Mouse (Mus musculus): ENCODE measurements around the gene Scrg1. TPM values are rescaled to one million over a fixed set of nuclear protein-coding genes. Genes with fewer than 3 reads are reported as not detected.
A peak's percentile ranks its signal among the peaks of the same experiment; 100 is the strongest.
"Not testable (repeated sequence)": the region's sequence is repeated elsewhere in the genome, so short reads cannot be mapped to it uniquely, and the experiment has no call there.

Scrg1 gene
- total and polyA plus RNA-seq, 2 experiments, result not detected

DNA sequence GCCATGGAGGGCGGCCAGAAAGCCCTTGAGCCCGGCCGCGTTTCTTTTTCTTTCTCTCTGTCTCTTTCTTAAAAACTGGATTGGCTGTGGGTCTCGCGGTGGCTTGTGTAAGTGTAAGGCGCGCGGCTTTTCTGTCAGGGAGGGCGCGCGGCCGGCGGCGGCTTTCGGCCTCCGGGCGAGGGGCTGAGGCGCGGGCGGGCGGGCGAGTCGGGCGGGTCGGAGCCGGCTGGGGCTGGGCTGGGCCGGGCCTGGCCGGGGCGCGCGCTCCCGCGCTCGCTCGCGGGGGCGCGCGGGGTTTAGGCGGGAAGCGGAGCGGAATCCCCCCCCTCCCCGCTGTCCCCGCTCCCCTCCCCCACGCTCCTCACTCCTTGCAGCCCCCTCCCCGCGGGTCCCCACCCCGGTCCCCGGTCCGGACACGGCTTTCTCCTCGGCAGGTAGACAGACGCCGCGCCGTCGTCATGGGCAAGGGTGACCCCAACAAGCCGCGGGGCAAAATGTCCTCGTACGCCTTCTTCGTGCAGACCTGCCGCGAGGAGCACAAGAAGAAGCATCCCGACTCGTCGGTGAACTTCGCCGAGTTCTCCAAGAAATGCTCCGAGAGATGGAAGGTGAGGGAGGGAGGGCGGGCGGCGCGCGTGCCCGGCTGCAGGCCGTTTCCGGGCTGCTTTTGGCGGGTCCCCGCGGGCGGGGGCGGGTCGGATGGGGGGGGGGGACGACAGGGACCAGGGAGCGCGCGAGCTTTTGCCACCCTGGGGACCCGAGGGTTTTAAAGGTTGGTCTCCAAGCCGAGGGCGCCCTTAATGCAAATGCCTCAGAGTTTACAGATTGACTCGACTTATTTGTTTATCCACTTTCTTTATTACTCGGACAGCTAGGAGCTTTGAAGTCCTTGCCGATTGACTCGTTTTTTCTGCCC, 56.7 kb downstream of the Scrg1 start:
- H3K4me3 ChIP-seq (ENCODE audit: insufficient read depth, low read depth, low read length), result peak overlapping the region; percentile 89
- H3K36me3 ChIP-seq (ENCODE audit: control insufficient read depth, insufficient read depth, low read length), result peaks cover 5% of the 10 kb centered on the region
- H3K27ac ChIP-seq (replicated peaks; ENCODE audit: insufficient read depth, low read depth, low read length), result peak overlapping the region; percentile 92
- peak overlapping the region; percentile 96 for H3K9ac ChIP-seq (ENCODE audit: low read depth, low read length)
- H3K4me1 ChIP-seq (ENCODE audit: control insufficient read depth, insufficient read depth, low read length), result no peaks in the 10 kb centered on the region; the same call in 1 of the 2 replicates
- no peaks in the 10 kb centered on the region for H3K79me2 ChIP-seq (ENCODE audit: control insufficient read depth, insufficient read depth, low read length)
- TF ChIP-seq CTCF (IDR thresholded peaks at IDR 0.05; ENCODE audit: low read depth, low read length) (no peak), POLR2A (IDR thresholded peaks at IDR 0.05; ENCODE audit: extremely low read depth, insufficient read depth, low read length) (no peak)
- 1% methylated on average over 93 of the region's 96 CpGs for WGBS
- DNase-seq (ENCODE audit: extremely low read depth, low read depth, low spot score), result no peak
- no peaks in the 10 kb centered on the region for H3K27me3 ChIP-seq (ENCODE audit: control insufficient read depth, insufficient read depth, low read length)

DNA sequence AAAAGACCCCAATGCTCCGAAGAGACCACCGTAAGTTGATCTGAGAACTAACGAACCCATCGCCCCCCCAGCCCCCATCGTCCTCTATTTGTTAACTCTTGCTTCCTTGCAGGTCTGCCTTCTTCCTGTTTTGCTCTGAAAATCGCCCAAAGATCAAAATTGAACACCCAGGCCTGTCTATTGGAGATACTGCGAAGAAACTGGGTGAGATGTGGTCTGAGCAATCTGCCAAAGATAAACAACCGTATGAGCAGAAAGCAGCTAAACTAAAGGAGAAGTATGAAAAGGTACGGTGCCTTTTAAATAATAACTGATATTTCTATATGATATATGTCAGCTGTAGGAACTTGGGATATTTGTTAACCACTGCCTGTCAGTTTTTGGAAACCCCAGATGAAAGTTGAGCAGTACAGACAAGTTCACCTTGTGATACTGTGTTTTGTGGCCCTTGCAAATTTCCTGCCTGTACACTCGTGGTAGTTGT, 57.5 kb downstream of the Scrg1 start:
- H3K79me2 ChIP-seq (ENCODE audit: control insufficient read depth, insufficient read depth, low read length); H3K27me3 ChIP-seq (ENCODE audit: control insufficient read depth, insufficient read depth, low read length); H3K4me1 ChIP-seq (ENCODE audit: control insufficient read depth, insufficient read depth, low read length); H3K36me3 ChIP-seq (ENCODE audit: control insufficient read depth, insufficient read depth, low read length); H3K27ac ChIP-seq (replicated peaks; ENCODE audit: insufficient read depth, low read depth, low read length); H3K9ac ChIP-seq (ENCODE audit: low read depth, low read length); DNase-seq (ENCODE audit: extremely low read depth, low read depth, low spot score); H3K4me3 ChIP-seq (ENCODE audit: insufficient read depth, low read depth, low read length): not testable (repeated sequence)
- 25% methylated on average over 10 of the region's 10 CpGs for WGBS

GRCm38 (mm10) chr8:57516685-57517084, 61.0 kb downstream of the Scrg1 start:
- H3K27ac ChIP-seq (replicated peaks; ENCODE audit: insufficient read depth, low read depth, low read length); H3K27me3 ChIP-seq (ENCODE audit: control insufficient read depth, insufficient read depth, low read length); H3K4me1 ChIP-seq (ENCODE audit: control insufficient read depth, insufficient read depth, low read length); H3K36me3 ChIP-seq (ENCODE audit: control insufficient read depth, insufficient read depth, low read length); H3K79me2 ChIP-seq (ENCODE audit: control insufficient read depth, insufficient read depth, low read length); H3K9ac ChIP-seq (ENCODE audit: low read depth, low read length); DNase-seq (ENCODE audit: extremely low read depth, low read depth, low spot score); H3K4me3 ChIP-seq (ENCODE audit: insufficient read depth, low read depth, low read length): not testable (repeated sequence)
- 91% methylated on average over 5 of the region's 5 CpGs for WGBS

- WGBS, result 92% methylated on average over 3 of the region's 3 CpGs
- H3K36me3 ChIP-seq (ENCODE audit: control insufficient read depth, insufficient read depth, low read length), result peaks cover 5% of the 10 kb centered on the region
- no peaks in the 10 kb centered on the region for H3K27me3 ChIP-seq (ENCODE audit: control insufficient read depth, insufficient read depth, low read length)
- no peak overlapping the region for H3K27ac ChIP-seq (replicated peaks; ENCODE audit: insufficient read depth, low read depth, low read length)
- TF ChIP-seq CTCF (IDR thresholded peaks at IDR 0.05; ENCODE audit: low read depth, low read length) (no peak), POLR2A (IDR thresholded peaks at IDR 0.05; ENCODE audit: extremely low read depth, insufficient read depth, low read length) (no peak)
- no peak for DNase-seq (ENCODE audit: extremely low read depth, low read depth, low spot score)
- no peaks in the 10 kb centered on the region for H3K79me2 ChIP-seq (ENCODE audit: control insufficient read depth, insufficient read depth, low read length)
- H3K4me3 ChIP-seq (ENCODE audit: insufficient read depth, low read depth, low read length), result no peak overlapping the region
- no peak overlapping the region for H3K9ac ChIP-seq (ENCODE audit: low read depth, low read length)
- no peaks in the 10 kb centered on the region; the same call in 1 of the 2 replicates for H3K4me1 ChIP-seq (ENCODE audit: control insufficient read depth, insufficient read depth, low read length)
These were observed 62.0 kb downstream of the Scrg1 start for GRCm38 (mm10) chr8:57517723-57518122.

GRCm38 (mm10) chr8:57520186-57520786, 64.6 kb downstream of the Scrg1 start:
- H3K36me3 ChIP-seq (ENCODE audit: control insufficient read depth, insufficient read depth, low read length), result no peaks in the 10 kb centered on the region; the same call in 1 of the 2 replicates
- no peak overlapping the region for H3K4me3 ChIP-seq (ENCODE audit: insufficient read depth, low read depth, low read length)
- no peaks in the 10 kb centered on the region for H3K79me2 ChIP-seq (ENCODE audit: control insufficient read depth, insufficient read depth, low read length)
- no peaks in the 10 kb centered on the region; the same call in 1 of the 2 replicates for H3K4me1 ChIP-seq (ENCODE audit: control insufficient read depth, insufficient read depth, low read length)
- WGBS, result 55% methylated on average over 12 of the region's 12 CpGs
- no peak overlapping the region for H3K27ac ChIP-seq (replicated peaks; ENCODE audit: insufficient read depth, low read depth, low read length)
- TF ChIP-seq CTCF (IDR thresholded peaks at IDR 0.05; ENCODE audit: low read depth, low read length), result no peak
- TF ChIP-seq POLR2A (IDR thresholded peaks at IDR 0.05; ENCODE audit: extremely low read depth, insufficient read depth, low read length), result no peak
- H3K9ac ChIP-seq (ENCODE audit: low read depth, low read length), result no peak overlapping the region
- peak; percentile 82 for DNase-seq (ENCODE audit: extremely low read depth, low read depth, low spot score)
- no peaks in the 10 kb centered on the region for H3K27me3 ChIP-seq (ENCODE audit: control insufficient read depth, insufficient read depth, low read length)

Other genes with a start within 250 kb of the Scrg1 start
- 1.9 and 2.0 TPM in 2 replicates for gene Hand2, start 134.9 kb upstream of the Scrg1 start, total RNA-seq (2014; rRNA removed)
- 3.9 and 4.1 TPM in 2 replicates for gene Hand2, start 134.9 kb upstream of the Scrg1 start, polyA plus RNA-seq (2012; rRNA removed)
- gene Sap30, start 31.9 kb downstream of the Scrg1 start, total RNA-seq (2014; rRNA removed), result 4.2 and 5.6 TPM in 2 replicates
- gene Sap30, start 31.9 kb downstream of the Scrg1 start, polyA plus RNA-seq (2012; rRNA removed), result 3.5 TPM in 2 replicates
- 2.6 and 3.1 TPM in 2 replicates for gene Hmgb2, start 56.0 kb downstream of the Scrg1 start, total RNA-seq (2014; rRNA removed)
- 0.52 and 0.65 TPM in 2 replicates for gene Hmgb2, start 56.0 kb downstream of the Scrg1 start, polyA plus RNA-seq (2012; rRNA removed)
- 1.8 and 2.0 TPM in 2 replicates for gene Galnt7, start 197.1 kb downstream of the Scrg1 start, total RNA-seq (2014; rRNA removed)
- 0.12 and 0.61 TPM in 2 replicates for gene Galnt7, start 197.1 kb downstream of the Scrg1 start, polyA plus RNA-seq (2012; rRNA removed)